Mouse (Mus musculus) liver, adult 2 months (tissue): Measurements from ENCODE around the gene Os9.
"Not testable (repeated sequence)": the region's sequence is repeated elsewhere in the genome, so short reads cannot be mapped to it uniquely, and the experiment has no call there.

Experiments
- CTCF ChIP-seq: fragments of 200-500 bp; IDR thresholded peaks from 2 replicates; pipeline ENCODE4 v1.5.1; 2011; ENCODE audit warnings: low read depth, low read length, control low read depth
- POLR2A ChIP-seq: fragments of 200-500 bp; IDR thresholded peaks from 2 replicates; pipeline ENCODE4 v1.6.1; 2011; ENCODE audit warnings: low read length, control low read depth; ENCODE audit not compliant: insufficient read depth; ENCODE audit errors: extremely low read depth

DNA sequence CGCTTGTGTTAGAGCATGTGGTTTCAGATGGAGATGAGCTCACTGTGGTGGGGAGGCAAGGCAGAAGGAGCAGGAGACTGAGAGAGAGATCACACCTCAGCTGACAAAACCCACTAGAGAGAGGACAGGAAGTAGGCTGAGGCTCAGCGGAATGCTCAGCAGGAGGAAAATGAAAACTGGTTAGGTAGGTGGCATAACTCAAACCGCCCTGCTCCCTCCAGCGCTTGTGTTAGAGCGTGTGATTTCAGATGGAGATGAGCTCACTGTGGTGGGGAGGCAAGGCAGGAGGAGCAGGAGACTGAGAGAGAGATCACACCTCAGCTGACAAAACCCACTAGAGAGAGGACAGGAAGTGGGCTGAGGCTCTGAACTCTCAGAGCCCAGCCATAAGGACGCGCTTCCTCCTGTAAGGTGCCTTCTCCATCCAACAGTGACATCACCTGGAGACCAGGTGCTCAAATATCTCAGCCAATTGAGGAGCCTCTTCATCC is 41.9 kb upstream of the Os9 start:
- not testable (repeated sequence) for TF ChIP-seq POLR2A, CTCF
